Mouse (Mus musculus) liver, embryonic 14.5 days (tissue): Measurements from ENCODE around the gene Gm47995.

Source experiments
- CTCF ChIP-seq: IDR thresholded peaks from 2 replicates; pipeline ENCODE4 v1.5.1; 2016; ENCODE audit warnings: antibody characterized with exemption, low read depth, control low read depth
- EP300 ChIP-seq: IDR thresholded peaks from 2 replicates; pipeline ENCODE4 v1.6.1; 2016; ENCODE audit warnings: antibody characterized with exemption, low read depth

DNA sequence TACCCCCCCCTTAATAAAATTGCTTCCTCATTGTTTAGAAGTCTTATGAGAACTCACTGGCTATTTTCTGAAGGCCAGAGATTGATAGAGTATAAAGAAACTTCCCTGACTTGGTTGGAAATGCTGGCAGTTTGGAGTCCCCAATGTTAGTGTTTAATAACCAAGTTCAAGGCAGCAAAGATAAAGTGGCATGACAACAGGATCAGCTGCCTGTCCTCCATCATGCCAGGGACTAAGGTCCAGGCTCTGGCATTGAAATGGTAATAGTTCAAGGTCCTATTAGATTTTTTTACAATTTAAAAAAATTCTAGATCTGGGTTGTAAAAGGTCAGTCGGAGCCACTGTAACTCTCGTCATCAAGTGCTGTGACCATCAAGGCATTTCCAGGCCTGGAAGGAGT lies 47.2 kb upstream of the Gm47995 start:
- TF ChIP-seq CTCF = no peak
- no peak for TF ChIP-seq EP300
